Mouse (Mus musculus) thymus, adult 2 months (tissue): ENCODE measurements around the gene Slc13a5.

Experiments used
- CTCF ChIP-seq: fragments of 200-500 bp; IDR thresholded peaks from 2 replicates; pipeline ENCODE4 v1.5.1; 2012; ENCODE audit warnings: mild to moderate bottlenecking, control low read depth, low read length, moderate library complexity, borderline replicate concordance; ENCODE audit not compliant: control insufficient read depth, poor library complexity, insufficient read depth; ENCODE audit errors: extremely low read depth
- POLR2A ChIP-seq: fragments of 200-500 bp; IDR thresholded peaks from 2 replicates; pipeline ENCODE4 v1.6.1; 2012; ENCODE audit warnings: mild to moderate bottlenecking, low read length, control low read depth, moderate library complexity; ENCODE audit not compliant: control insufficient read depth, poor library complexity, insufficient read depth; ENCODE audit errors: extremely low read depth

- TF ChIP-seq CTCF (no peak), POLR2A (no peak)
These were observed 70.5 kb downstream of the Slc13a5 start for GRCm38 (mm10) chr11:72196506-72196905.
